8 mouse cellular contexts compared by ENCODE assay signal in genomic region chr13:12124940-12125540, GRCm38 (mm10). TPM values are rescaled to one million over a fixed set of nuclear protein-coding genes. Genes with fewer than 3 reads are reported as not detected.
DNase-seq lines count a peak whose midpoint lies in the region; ATAC-seq lines count a peak whose summit lies in the region.
"Had no signal": no experiment of that assay in that cellular context is flagged by ENCODE, and none has a peak within 500 bp of the region (broad histone marks: within the 10 kb centered on the region; RNA-seq: fewer than 3 reads in every experiment).

No protein-coding gene starts in this region.

- ATAC-seq in CD4-positive, CD25-positive, alpha-beta regulatory T cell, adult 4 months: no peak

- intact Hi-C loops in left cerebral cortex, postnatal 4 days (cut with DNase I): no loop called here
- intact Hi-C loops in heart, postnatal 10 days (cut with DNase I): no loop called here

- DNase-seq in left cerebral cortex, postnatal 4 days: peak; percentile 66
- no peak for DNase-seq in left cerebral cortex, adult 11 months (ENCODE audit: low spot score)
- DNase-seq in cerebellum, postnatal 14 days: peak; percentile 91 to 93
- peak; percentile 81 to 84 for DNase-seq in heart, postnatal 10 days
- DNase-seq in skeletal muscle tissue, adult 2 months (ENCODE audit: low read depth, low spot score): peak; percentile 6
- DNase-seq in spleen, postnatal 10 days (ENCODE audit: low spot score in 2 of 2): no peak
- DNase-seq: right cerebral cortex, postnatal 14 days had no signal

RNA-seq across cellular contexts. Expression of gene Ryr2, which starts 18.3 kb away (rescaled TPM):
- total RNA-seq in left cerebral cortex, postnatal 4 days (2021): 10 to 100 TPM; 89.2 to 97.4 TPM
- 100 to 1,000 TPM; 767 to 773 TPM for total RNA-seq in heart, postnatal 10 days (2021)
- under 1 TPM; 0.34 to 0.78 TPM for polyA plus RNA-seq in CD4-positive, CD25-positive, alpha-beta regulatory T cell, adult 4 months (2017; shearing (Covaris generic))

Comparison
In these comparisons a context has a peak if more than half of its experiments do, and no peak if none do; other contexts are left out.
1. DNase-seq: peak in left cerebral cortex, postnatal 4 days (single experiment), cerebellum, postnatal 14 days (2 of 2), heart, postnatal 10 days (2 of 2) and skeletal muscle tissue, adult 2 months (single experiment); none in left cerebral cortex, adult 11 months (single experiment) and spleen, postnatal 10 days (0 of 2).
2. RNA of gene Ryr2, which starts 18.3 kb away (total RNA-seq): 767 to 773 TPM in heart, postnatal 10 days; 89.2 to 97.4 TPM in left cerebral cortex, postnatal 4 days; every median in the first group is over 4 times any median in the second.